Mouse (Mus musculus) layer of hippocampus, adult 2 months (tissue): ENCODE measurements around the gene Fbxo22. TPM values are rescaled to one million over a fixed set of nuclear protein-coding genes. Genes with fewer than 3 reads are reported as not detected.
A peak's percentile ranks its signal among the peaks of the same experiment; 100 is the strongest.
"Not testable (repeated sequence)": the region's sequence is repeated elsewhere in the genome, so short reads cannot be mapped to it uniquely, and the experiment has no call there.

Experiments used
- DNase-seq, 2 experiments: peaks; one replicate each; pipeline ENCODE4 v3.0.0; 2022; ENCODE audit warnings: low spot score in 2 of 2
- H3K27ac ChIP-seq: fragments of 200-600 bp; 2 replicates; pipeline ENCODE4 v1.8.1; 2022
- H3K4me3 ChIP-seq: fragments of 200-600 bp; 2 replicates; pipeline ENCODE4 v1.8.1; 2022; ENCODE audit warnings: mild to moderate bottlenecking
- CTCF ChIP-seq: fragments of 200-600 bp; conservative IDR thresholded peaks from 2 replicates; pipeline ENCODE4 v1.8.1; 2022; ENCODE audit warnings: antibody characterized with exemption, mild to moderate bottlenecking, moderate library complexity
- total RNA-seq, 2 experiments: library from RNA; stranded (reverse); gene quantifications; 2 replicates each; pipeline ENCODE4 v1.2.3; 2021

Fbxo22 gene
- total RNA-seq, 2 experiments from 2014 or later: 31.0 to 36.0 TPM

- no peak overlapping the region for H3K4me3 ChIP-seq
- no peak for DNase-seq
- no peak for TF ChIP-seq CTCF
- H3K27ac ChIP-seq: 0 out of 2 replicates have a peak overlapping the region, but pooled peaks have one; percentile 36
Observed at GRCm38 (mm10) chr9:55225165-55225737, 16.5 kb downstream of the Fbxo22 start.

GRCm38 (mm10) chr9:55226251-55226650 lies 17.5 kb downstream of the Fbxo22 start:
- no peak for TF ChIP-seq CTCF
- H3K27ac ChIP-seq: 0 out of 2 replicates have a peak overlapping the region, but pooled peaks have one; percentile 36
- H3K4me3 ChIP-seq: no peak overlapping the region
- DNase-seq: peak; percentile 23 to 63

- Histone ChIP-seq H3K4me3 (no peak overlapping the region), H3K27ac (no peak overlapping the region)
- no peak for DNase-seq
- no peak for TF ChIP-seq CTCF
Observed at GRCm38 (mm10) chr9:55228149-55228548, 19.4 kb downstream of the Fbxo22 start.

GRCm38 (mm10) chr9:55229010-55229409 lies 20.3 kb downstream of the Fbxo22 start:
- Histone ChIP-seq H3K4me3 (no peak overlapping the region), H3K27ac (no peak overlapping the region)
- TF ChIP-seq CTCF: no peak
- no peak for DNase-seq

GRCm38 (mm10) chr9:55231544-55231943 lies 22.8 kb downstream of the Fbxo22 start:
- no peak overlapping the region for H3K27ac ChIP-seq
- TF ChIP-seq CTCF: peak; percentile 38
- H3K4me3 ChIP-seq: no peak overlapping the region
- no peak for DNase-seq

GRCm38 (mm10) chr9:55232110-55232509 lies 23.4 kb downstream of the Fbxo22 start:
- H3K4me3 ChIP-seq: no peak overlapping the region
- DNase-seq: no peak
- H3K27ac ChIP-seq: no peak overlapping the region
- no peak for TF ChIP-seq CTCF

- Histone ChIP-seq H3K27ac (no peak overlapping the region), H3K4me3 (no peak overlapping the region)
- no peak for TF ChIP-seq CTCF
- DNase-seq: no peak
Observed at GRCm38 (mm10) chr9:55232586-55232985, 23.9 kb downstream of the Fbxo22 start.

- not testable (repeated sequence) for H3K27ac ChIP-seq, DNase-seq, H3K4me3 ChIP-seq
Observed at GRCm38 (mm10) chr9:55233076-55233475, 24.4 kb downstream of the Fbxo22 start.

GRCm38 (mm10) chr9:55236235-55237165 lies 27.8 kb downstream of the Fbxo22 start:
- no peak for TF ChIP-seq CTCF
- DNase-seq: no peak
- Histone ChIP-seq H3K4me3 (no peak overlapping the region), H3K27ac (no peak overlapping the region)

- Histone ChIP-seq H3K4me3 (no peak overlapping the region), H3K27ac (no peak overlapping the region)
- TF ChIP-seq CTCF: no peak
- no peak for DNase-seq
Observed at GRCm38 (mm10) chr9:55240852-55241251, 32.1 kb downstream of the Fbxo22 start.

GRCm38 (mm10) chr9:55241863-55242685 lies 33.3 kb downstream of the Fbxo22 start:
- DNase-seq: no peak
- no peak overlapping the region for H3K27ac ChIP-seq
- peak overlapping the region; percentile 32 for H3K4me3 ChIP-seq
- TF ChIP-seq CTCF: peak; percentile 29

- DNase-seq: no peak
- Histone ChIP-seq H3K4me3 (no peak overlapping the region), H3K27ac (no peak overlapping the region)
- TF ChIP-seq CTCF: no peak
Observed at GRCm38 (mm10) chr9:55243280-55243679, 34.6 kb downstream of the Fbxo22 start.

GRCm38 (mm10) chr9:55244079-55244478 lies 35.4 kb downstream of the Fbxo22 start:
- H3K4me3 ChIP-seq: no peak overlapping the region
- DNase-seq: no peak
- no peak overlapping the region for H3K27ac ChIP-seq
- TF ChIP-seq CTCF: no peak

GRCm38 (mm10) chr9:55245057-55245750 lies 36.5 kb downstream of the Fbxo22 start:
- not testable (repeated sequence) for H3K4me3 ChIP-seq, DNase-seq, H3K27ac ChIP-seq
